Mouse (Mus musculus): ENCODE measurements around the gene Zfp598. TPM values are rescaled to one million over a fixed set of nuclear protein-coding genes. Genes with fewer than 3 reads are reported as not detected.

The Zfp598 gene
- polyA plus RNA-seq, 1 experiment from 2014 or later: 34.5 TPM

Other genes starting within 250 kb of the Zfp598 start
- 87.9 and 104 TPM in 2 replicates for gene Eci1, start 243.0 kb upstream of the Zfp598 start, polyA plus RNA-seq (2016; fragmentation: Nextera tagmentation; extraction: Ambion mirVana)
- gene Dnase1l2, start 226.6 kb upstream of the Zfp598 start, polyA plus RNA-seq (2016; fragmentation: Nextera tagmentation; extraction: Ambion mirVana): 1.7 and 2.7 TPM in 2 replicates
- gene E4f1, start 199.4 kb upstream of the Zfp598 start, polyA plus RNA-seq (2016; fragmentation: Nextera tagmentation; extraction: Ambion mirVana): 35.0 and 38.7 TPM in 2 replicates
- gene Pgp, start 199.3 kb upstream of the Zfp598 start, polyA plus RNA-seq (2016; fragmentation: Nextera tagmentation; extraction: Ambion mirVana): 68.8 and 76.1 TPM in 2 replicates
- gene Bricd5, start 195.8 kb upstream of the Zfp598 start, polyA plus RNA-seq (2016; fragmentation: Nextera tagmentation; extraction: Ambion mirVana): 0.24 TPM in 1 of 2 replicates, not detected in the other
- 31.6 and 42.2 TPM in 2 replicates for gene Mlst8, start 190.6 kb upstream of the Zfp598 start, polyA plus RNA-seq (2016; fragmentation: Nextera tagmentation; extraction: Ambion mirVana)
- gene Caskin1, start 181.1 kb upstream of the Zfp598 start, polyA plus RNA-seq (2016; fragmentation: Nextera tagmentation; extraction: Ambion mirVana): 1.4 and 3.6 TPM in 2 replicates
- 125 and 136 TPM in 2 replicates for gene Traf7, start 141.7 kb upstream of the Zfp598 start, polyA plus RNA-seq (2016; fragmentation: Nextera tagmentation; extraction: Ambion mirVana)
- 2.4 and 3.8 TPM in 2 replicates for gene Rab26, start 135.5 kb upstream of the Zfp598 start, polyA plus RNA-seq (2016; fragmentation: Nextera tagmentation; extraction: Ambion mirVana)
- gene Pkd1, start 119.9 kb upstream of the Zfp598 start, polyA plus RNA-seq (2016; fragmentation: Nextera tagmentation; extraction: Ambion mirVana): 18.9 and 24.7 TPM in 2 replicates
- gene Tsc2, start 37.1 kb upstream of the Zfp598 start, polyA plus RNA-seq (2016; fragmentation: Nextera tagmentation; extraction: Ambion mirVana): 63.2 and 79.5 TPM in 2 replicates
- gene Nthl1, start 37.0 kb upstream of the Zfp598 start, polyA plus RNA-seq (2016; fragmentation: Nextera tagmentation; extraction: Ambion mirVana): 27.5 and 31.2 TPM in 2 replicates
- 47.2 and 57.1 TPM in 2 replicates for gene Slc9a3r2, start 19.4 kb upstream of the Zfp598 start, polyA plus RNA-seq (2016; fragmentation: Nextera tagmentation; extraction: Ambion mirVana)
- gene Npw, start 11.2 kb upstream of the Zfp598 start, polyA plus RNA-seq (2016; fragmentation: Nextera tagmentation; extraction: Ambion mirVana): 0.88 and 1.1 TPM in 2 replicates
- 5.2 and 7.0 TPM in 2 replicates for gene Syngr3, start 20.3 kb downstream of the Zfp598 start, polyA plus RNA-seq (2016; fragmentation: Nextera tagmentation; extraction: Ambion mirVana)
- 52.9 and 61.2 TPM in 2 replicates for gene Gfer, start 26.5 kb downstream of the Zfp598 start, polyA plus RNA-seq (2016; fragmentation: Nextera tagmentation; extraction: Ambion mirVana)
- gene Noxo1, start 26.5 kb downstream of the Zfp598 start, polyA plus RNA-seq (2016; fragmentation: Nextera tagmentation; extraction: Ambion mirVana): 0.59 and 2.3 TPM in 2 replicates
- 165 and 183 TPM in 2 replicates for gene Tbl3, start 38.0 kb downstream of the Zfp598 start, polyA plus RNA-seq (2016; fragmentation: Nextera tagmentation; extraction: Ambion mirVana)
- gene Rnf151, start 48.4 kb downstream of the Zfp598 start, polyA plus RNA-seq (2016; fragmentation: Nextera tagmentation; extraction: Ambion mirVana): 0.21 and 0.38 TPM in 2 replicates
- 1,693 and 2,093 TPM in 2 replicates for gene Rps2, start 48.4 kb downstream of the Zfp598 start, polyA plus RNA-seq (2016; fragmentation: Nextera tagmentation; extraction: Ambion mirVana)
- gene Ndufb10, start 54.8 kb downstream of the Zfp598 start, polyA plus RNA-seq (2016; fragmentation: Nextera tagmentation; extraction: Ambion mirVana): 202 and 204 TPM in 2 replicates
- gene Rpl3l, start 58.1 kb downstream of the Zfp598 start, polyA plus RNA-seq (2016; fragmentation: Nextera tagmentation; extraction: Ambion mirVana): 0.15 TPM in 1 of 2 replicates, not detected in the other
- 19.9 and 23.6 TPM in 2 replicates for gene Msrb1, start 67.0 kb downstream of the Zfp598 start, polyA plus RNA-seq (2016; fragmentation: Nextera tagmentation; extraction: Ambion mirVana)
- 3.2 and 4.2 TPM in 2 replicates for gene Hs3st6, start 83.3 kb downstream of the Zfp598 start, polyA plus RNA-seq (2016; fragmentation: Nextera tagmentation; extraction: Ambion mirVana)
- gene Meiob, start 134.6 kb downstream of the Zfp598 start, polyA plus RNA-seq (2016; fragmentation: Nextera tagmentation; extraction: Ambion mirVana): not detected in 2 replicates
- 26.0 and 28.0 TPM in 2 replicates for gene Hagh, start 170.5 kb downstream of the Zfp598 start, polyA plus RNA-seq (2016; fragmentation: Nextera tagmentation; extraction: Ambion mirVana)
- 14.5 and 17.6 TPM in 2 replicates for gene Fahd1, start 180.7 kb downstream of the Zfp598 start, polyA plus RNA-seq (2016; fragmentation: Nextera tagmentation; extraction: Ambion mirVana)
- 0.55 and 0.84 TPM in 2 replicates for gene Igfals, start 196.3 kb downstream of the Zfp598 start, polyA plus RNA-seq (2016; fragmentation: Nextera tagmentation; extraction: Ambion mirVana)
- 72.7 and 79.7 TPM in 2 replicates for gene Nubp2, start 216.7 kb downstream of the Zfp598 start, polyA plus RNA-seq (2016; fragmentation: Nextera tagmentation; extraction: Ambion mirVana)
- 48.0 and 50.8 TPM in 2 replicates for gene Spsb3, start 217.0 kb downstream of the Zfp598 start, polyA plus RNA-seq (2016; fragmentation: Nextera tagmentation; extraction: Ambion mirVana)
- 22.1 and 30.6 TPM in 2 replicates for gene Eme2, start 225.4 kb downstream of the Zfp598 start, polyA plus RNA-seq (2016; fragmentation: Nextera tagmentation; extraction: Ambion mirVana)
- gene Mrps34, start 225.4 kb downstream of the Zfp598 start, polyA plus RNA-seq (2016; fragmentation: Nextera tagmentation; extraction: Ambion mirVana): 104 and 105 TPM in 2 replicates
- gene Nme3, start 226.8 kb downstream of the Zfp598 start, polyA plus RNA-seq (2016; fragmentation: Nextera tagmentation; extraction: Ambion mirVana): 43.6 and 47.0 TPM in 2 replicates